Mouse (Mus musculus) forebrain, embryonic 12.5 days (tissue): ENCODE data around the gene Syne1. TPM values are rescaled to one million over a fixed set of nuclear protein-coding genes. Genes with fewer than 3 reads are reported as not detected.

Experiments used
- ATAC-seq: fragments of 200-750 bp; cut with Nextera tagmentation; 2 replicates; pipeline ENCODE4 v1.8.0; 2017; ENCODE audit warnings: moderate TSS enrichment; ENCODE audit not compliant: low FRiP score
- H3K27ac ChIP-seq: fragments of 300-500 bp; sonication (generic); 2 replicates; pipeline ENCODE4 v1.5.1; 2016; ENCODE audit warnings: mild to moderate bottlenecking
- H3K27me3 ChIP-seq: fragments of 300-500 bp; sonication (generic); 2 replicates; pipeline ENCODE4 v1.6.1; 2016; ENCODE audit warnings: mild to moderate bottlenecking
- H3K36me3 ChIP-seq: fragments of 300-500 bp; sonication (generic); replicated peaks from 2 replicates; pipeline ENCODE4 v1.6.1; 2016; ENCODE audit warnings: mild to moderate bottlenecking
- H3K4me1 ChIP-seq: fragments of 300-500 bp; sonication (generic); 2 replicates; pipeline ENCODE4 v1.6.1; 2016
- H3K4me2 ChIP-seq: fragments of 300-500 bp; sonication (generic); 2 replicates; pipeline ENCODE4 v1.6.1; 2016; ENCODE audit warnings: mild to moderate bottlenecking, moderate library complexity
- H3K4me3 ChIP-seq: fragments of 300-500 bp; sonication (generic); replicated peaks from 2 replicates; pipeline ENCODE4 v1.5.1; 2016; ENCODE audit warnings: mild to moderate bottlenecking
- H3K9ac ChIP-seq: fragments of 300-500 bp; sonication (generic); 2 replicates; pipeline ENCODE4 v1.6.1; 2016; ENCODE audit warnings: mild to moderate bottlenecking
- H3K9me3 ChIP-seq: fragments of 300-500 bp; sonication (generic); 2 replicates; pipeline ENCODE4 v1.6.1; 2016
- WGBS: fragments of 180-500 bp; shearing (Covaris S2); methylation state at CpG from one replicate; pipeline ENCODE4 v1.1.7; 2016; 5-methylcytosine and 5-hydroxymethylcytosine counted together
- polyA plus RNA-seq: library from polyadenylated mRNA; unstranded; fragments of >200 nt; fragmentation: Nextera tagmentation; extraction: Ambion mirVana; gene quantifications from 2 replicates; pipeline ENCODE4 v1.2.1, GENCODE M21; 2016

The Syne1 gene
- polyA plus RNA-seq, 1 experiment from 2014 or later: 3.2 TPM

DNA sequence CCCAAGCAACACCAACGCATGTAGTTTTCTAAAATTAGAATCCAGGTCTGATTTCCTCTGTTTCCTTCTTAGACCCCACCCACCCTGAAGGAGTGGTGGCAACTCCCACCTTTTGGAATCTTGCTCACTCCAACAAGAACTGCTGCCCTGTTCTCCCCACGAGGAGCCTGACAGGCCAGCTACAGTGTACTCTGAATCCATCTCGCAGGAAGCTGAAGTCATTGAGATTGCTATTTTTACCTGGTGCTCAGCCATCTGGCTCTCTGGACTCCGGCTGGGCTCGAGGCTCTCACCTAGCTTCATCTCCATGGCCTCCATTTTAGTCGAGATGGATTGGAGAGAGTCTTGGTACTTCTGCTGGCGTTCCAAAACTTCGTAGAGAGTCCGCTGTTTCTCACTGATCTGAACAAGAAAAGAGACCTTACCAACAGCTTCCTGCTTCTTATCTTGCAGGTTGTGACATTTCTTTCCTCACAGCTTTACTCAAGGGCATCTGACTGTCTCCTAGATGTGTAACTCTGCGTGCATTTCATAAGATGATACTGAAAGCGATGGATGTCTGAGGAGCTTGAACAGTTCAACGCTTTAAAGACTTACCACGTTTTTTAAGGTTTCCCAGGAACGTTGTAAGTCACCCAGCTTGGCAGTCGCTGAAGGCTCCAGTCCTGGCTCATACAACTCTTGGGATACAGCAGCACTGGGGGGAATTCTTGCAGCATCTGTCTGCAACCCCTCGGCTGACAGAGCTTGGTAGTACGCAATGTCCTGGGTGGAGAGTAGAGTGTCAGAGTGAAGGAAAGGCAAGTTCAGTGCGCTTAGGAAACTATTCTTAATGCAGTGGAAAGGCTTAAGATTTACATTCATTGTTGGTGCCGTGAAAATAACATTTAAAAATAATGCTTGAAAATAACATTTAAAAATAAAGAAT is 365.9 kb downstream of the Syne1 start:
- Histone ChIP-seq H3K9ac (no peak overlapping the region), H3K36me3 (no peaks in the 10 kb centered on the region), H3K4me1 (no peaks in the 10 kb centered on the region), H3K27me3 (no peaks in the 10 kb centered on the region), H3K27ac (no peak overlapping the region), H3K9me3 (no peaks in the 10 kb centered on the region), H3K4me2 (no peak overlapping the region), H3K4me3 (no peak overlapping the region)
- 86% methylated on average over 19 of the region's 19 CpGs for WGBS
- no peak for ATAC-seq

DNA sequence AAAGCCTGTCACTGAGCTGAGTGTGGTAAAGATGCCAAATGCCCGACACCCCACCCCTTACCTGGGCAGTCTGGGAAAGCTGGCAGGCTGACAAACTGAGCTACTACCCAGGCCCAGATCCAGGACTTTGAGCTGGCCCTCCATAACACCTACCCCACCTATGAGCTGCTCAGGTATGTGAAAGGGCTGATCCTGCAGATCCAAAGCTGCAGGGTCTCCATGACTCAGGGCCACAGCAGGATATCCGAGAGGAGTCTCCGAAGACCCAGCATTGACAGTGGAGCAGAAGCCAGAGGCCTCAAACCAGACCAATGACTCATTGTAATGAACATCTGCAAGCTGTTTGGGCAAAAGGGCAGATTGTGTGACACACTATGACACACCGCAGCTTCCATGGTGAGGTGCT is 369.5 kb downstream of the Syne1 start:
- H3K4me2 ChIP-seq: no peak overlapping the region
- WGBS: 92% methylated on average over 4 of the region's 4 CpGs
- no peaks in the 10 kb centered on the region for H3K27me3 ChIP-seq
- no peak for ATAC-seq
- no peaks in the 10 kb centered on the region for H3K36me3 ChIP-seq
- no peak overlapping the region for H3K9ac ChIP-seq
- H3K27ac ChIP-seq: no peak overlapping the region
- H3K4me1 ChIP-seq: no peaks in the 10 kb centered on the region
- H3K4me3 ChIP-seq: no peak overlapping the region
- H3K9me3 ChIP-seq: no peaks in the 10 kb centered on the region

DNA sequence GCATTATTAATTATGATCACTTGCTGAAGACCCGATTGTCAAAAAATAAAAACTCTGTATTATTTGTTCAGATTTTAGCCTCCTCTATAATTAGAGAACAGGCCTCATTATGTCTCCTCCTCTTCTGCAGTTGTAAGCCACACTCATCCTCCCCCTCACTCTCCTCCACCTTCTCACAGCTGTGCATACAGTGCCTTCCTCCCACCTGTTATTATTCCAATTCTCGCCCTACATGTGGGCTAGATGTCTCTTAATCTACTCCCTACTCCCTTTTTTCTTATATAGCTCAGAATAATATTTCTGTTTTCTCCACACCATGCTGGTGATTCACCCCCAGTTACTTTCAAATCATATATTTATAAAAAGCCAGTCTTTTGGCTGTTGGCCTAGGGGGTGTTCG is 371.4 kb downstream of the Syne1 start:
- Histone ChIP-seq H3K4me2 (no peak overlapping the region), H3K4me1 (no peaks in the 10 kb centered on the region), H3K27ac (no peak overlapping the region), H3K27me3 (no peaks in the 10 kb centered on the region), H3K9ac (no peak overlapping the region), H3K9me3 (no peaks in the 10 kb centered on the region), H3K4me3 (no peak overlapping the region), H3K36me3 (no peaks in the 10 kb centered on the region)
- WGBS: 87% methylated on average over 3 of the region's 3 CpGs
- ATAC-seq: no peak

DNA sequence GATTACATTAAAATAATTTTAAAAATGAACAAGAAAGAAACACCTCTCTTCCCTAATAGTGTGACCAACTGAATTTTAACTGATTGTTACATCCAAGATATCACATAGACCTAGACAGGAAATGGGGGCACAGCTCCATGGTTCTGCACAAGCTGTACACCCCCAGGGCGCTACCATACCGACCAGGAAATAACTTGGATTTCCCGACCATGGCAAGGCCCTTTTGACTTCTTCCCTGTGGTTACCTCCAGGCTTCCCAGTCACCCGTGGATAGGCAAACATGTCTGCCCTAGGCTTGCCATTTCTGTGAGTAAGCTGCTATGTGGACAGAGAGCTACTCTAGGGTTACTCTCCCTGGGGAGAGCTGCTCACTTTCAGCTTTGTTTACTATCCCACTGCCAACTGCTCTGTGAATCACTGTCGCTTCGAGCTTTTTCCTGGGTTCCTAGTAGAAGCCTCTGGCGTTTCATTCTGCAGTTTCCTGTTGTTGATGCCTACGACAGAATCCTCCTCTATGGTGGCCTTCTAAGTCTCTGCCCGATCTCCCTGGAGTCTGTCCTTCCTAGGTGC is 373.8 kb downstream of the Syne1 start:
- no peak overlapping the region for H3K9ac ChIP-seq
- ATAC-seq: no peak
- H3K36me3 ChIP-seq: no peaks in the 10 kb centered on the region
- H3K9me3 ChIP-seq: no peaks in the 10 kb centered on the region
- no peak overlapping the region for H3K4me2 ChIP-seq
- no peaks in the 10 kb centered on the region for H3K27me3 ChIP-seq
- H3K4me1 ChIP-seq: no peaks in the 10 kb centered on the region
- WGBS: 76% methylated on average over 9 of the region's 9 CpGs
- no peak overlapping the region for H3K27ac ChIP-seq
- no peak overlapping the region for H3K4me3 ChIP-seq

DNA sequence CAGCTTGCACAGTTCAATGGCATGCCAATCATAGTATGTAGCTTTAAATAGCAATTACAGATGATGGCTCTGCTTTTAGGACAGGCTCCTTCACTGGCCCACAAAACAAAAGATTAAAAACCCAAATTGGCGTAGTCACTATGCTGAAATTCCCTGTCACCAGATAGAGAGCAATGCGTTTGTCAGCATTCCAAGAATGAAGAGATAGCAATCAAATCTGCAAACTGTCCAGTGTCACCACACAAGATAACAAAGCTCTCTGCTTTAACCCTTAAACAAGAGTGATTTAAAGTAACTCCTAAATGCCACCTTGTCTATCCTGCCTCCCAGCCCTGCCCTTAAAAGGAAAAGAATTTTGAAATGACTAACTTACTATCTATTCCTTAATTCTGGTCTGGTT is 374.9 kb downstream of the Syne1 start:
- ATAC-seq: no peak
- no peak overlapping the region for H3K9ac ChIP-seq
- H3K27me3 ChIP-seq: no peaks in the 10 kb centered on the region
- H3K4me2 ChIP-seq: no peak overlapping the region
- no peaks in the 10 kb centered on the region for H3K4me1 ChIP-seq
- H3K9me3 ChIP-seq: no peaks in the 10 kb centered on the region
- no peaks in the 10 kb centered on the region for H3K36me3 ChIP-seq
- no peak overlapping the region for H3K27ac ChIP-seq
- 56% methylated on average over 2 of the region's 2 CpGs for WGBS
- no peak overlapping the region for H3K4me3 ChIP-seq

DNA sequence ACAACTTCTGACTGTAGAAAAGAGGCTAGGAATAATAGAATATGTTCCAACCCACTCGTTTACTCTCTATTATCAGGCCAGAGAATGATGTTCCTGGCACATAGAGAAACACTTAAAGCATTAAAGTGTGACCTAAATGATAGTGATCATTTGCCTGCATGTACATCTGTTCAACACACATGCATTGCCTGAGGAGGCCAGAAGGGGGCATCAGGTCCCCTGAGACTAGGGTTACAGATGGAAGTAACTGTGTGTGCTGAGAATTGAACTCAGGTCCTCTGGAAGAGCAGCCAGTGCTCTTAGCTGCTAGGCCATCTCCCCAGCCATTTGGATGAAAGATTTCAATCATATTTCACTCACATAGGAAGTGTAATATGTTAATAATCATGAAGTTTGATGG is 380.9 kb downstream of the Syne1 start:
- H3K9me3 ChIP-seq: no peaks in the 10 kb centered on the region
- no peak overlapping the region for H3K27ac ChIP-seq
- no peak overlapping the region for H3K9ac ChIP-seq
- no peak overlapping the region for H3K4me2 ChIP-seq
- H3K4me1 ChIP-seq: no peaks in the 10 kb centered on the region
- WGBS: 59% methylated on average over 1 of the region's 1 CpGs
- H3K36me3 ChIP-seq: no peaks in the 10 kb centered on the region
- no peak for ATAC-seq
- H3K4me3 ChIP-seq: no peak overlapping the region
- no peaks in the 10 kb centered on the region for H3K27me3 ChIP-seq

DNA sequence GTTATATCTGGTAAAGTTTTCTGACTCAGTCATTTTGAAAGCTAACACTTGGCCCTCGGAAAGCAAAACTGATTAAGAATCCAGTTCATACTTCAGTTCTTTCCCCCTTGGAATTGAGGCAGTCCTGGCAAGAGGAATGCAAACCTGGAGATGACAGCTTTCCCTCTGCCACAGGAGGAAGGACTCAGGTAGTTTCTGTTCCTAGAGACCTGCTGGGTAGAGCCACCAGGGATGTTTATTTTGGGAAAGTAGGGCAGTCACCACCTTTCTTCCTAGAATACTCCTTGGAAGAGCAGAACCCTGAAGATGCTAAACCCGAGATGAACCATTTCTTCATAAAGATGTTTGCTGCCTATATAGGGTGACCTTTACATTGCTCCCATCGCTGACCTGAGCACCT is 383.8 kb downstream of the Syne1 start:
- WGBS: 79% methylated on average over 3 of the region's 3 CpGs
- no peak for ATAC-seq
- H3K4me2 ChIP-seq: no peak overlapping the region
- H3K9me3 ChIP-seq: no peaks in the 10 kb centered on the region
- H3K27me3 ChIP-seq: no peaks in the 10 kb centered on the region
- H3K4me3 ChIP-seq: no peak overlapping the region
- H3K9ac ChIP-seq: no peak overlapping the region
- no peak overlapping the region for H3K27ac ChIP-seq
- H3K36me3 ChIP-seq: no peaks in the 10 kb centered on the region
- no peaks in the 10 kb centered on the region for H3K4me1 ChIP-seq

DNA sequence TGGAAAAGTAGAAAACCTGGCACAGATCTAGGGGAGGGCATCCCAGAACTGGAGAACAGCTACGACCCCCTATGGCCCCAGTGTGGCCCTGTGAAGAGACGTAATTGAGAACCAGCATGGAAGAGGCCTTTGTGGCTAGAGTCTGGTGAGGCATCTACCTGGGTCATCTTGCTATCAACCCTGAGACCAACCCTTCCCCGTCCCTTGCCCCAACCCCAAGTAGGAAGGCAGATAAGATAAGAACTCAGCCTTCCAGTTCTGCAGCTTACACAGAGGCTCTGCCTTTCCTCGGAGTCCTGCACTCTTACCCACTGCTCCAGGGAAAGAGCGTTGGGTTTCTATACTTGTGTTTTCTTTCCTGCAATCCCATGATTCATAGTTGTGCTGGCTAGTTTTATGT is 385.8 kb downstream of the Syne1 start:
- H3K27me3 ChIP-seq: no peaks in the 10 kb centered on the region
- no peak overlapping the region for H3K9ac ChIP-seq
- 84% methylated on average over 5 of the region's 5 CpGs for WGBS
- no peak for ATAC-seq
- no peaks in the 10 kb centered on the region for H3K36me3 ChIP-seq
- H3K4me1 ChIP-seq: no peaks in the 10 kb centered on the region
- no peak overlapping the region for H3K4me3 ChIP-seq
- H3K4me2 ChIP-seq: no peak overlapping the region
- no peaks in the 10 kb centered on the region for H3K9me3 ChIP-seq
- no peak overlapping the region for H3K27ac ChIP-seq

DNA sequence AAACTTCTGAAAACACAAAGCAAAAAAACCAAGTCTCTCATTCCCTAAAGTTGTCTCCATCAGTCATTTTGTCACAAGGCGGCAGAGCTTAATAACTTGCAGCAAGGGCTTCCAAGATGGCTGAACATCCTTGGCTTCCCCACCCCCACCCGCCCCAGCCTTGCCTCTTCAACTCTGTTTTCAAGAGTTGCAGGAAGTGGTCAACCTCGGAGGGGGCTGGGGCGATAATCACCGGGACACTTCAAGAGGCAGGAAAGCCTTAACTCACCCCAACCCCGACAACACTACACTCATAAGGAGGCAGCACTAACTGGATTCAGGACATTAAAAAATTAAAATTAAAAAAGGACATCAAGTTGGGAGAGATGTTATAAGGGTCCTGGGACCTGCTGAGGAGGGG is 387.5 kb downstream of the Syne1 start:
- no peak overlapping the region for H3K9ac ChIP-seq
- 71% methylated on average over 6 of the region's 6 CpGs for WGBS
- H3K36me3 ChIP-seq: no peaks in the 10 kb centered on the region

DNA sequence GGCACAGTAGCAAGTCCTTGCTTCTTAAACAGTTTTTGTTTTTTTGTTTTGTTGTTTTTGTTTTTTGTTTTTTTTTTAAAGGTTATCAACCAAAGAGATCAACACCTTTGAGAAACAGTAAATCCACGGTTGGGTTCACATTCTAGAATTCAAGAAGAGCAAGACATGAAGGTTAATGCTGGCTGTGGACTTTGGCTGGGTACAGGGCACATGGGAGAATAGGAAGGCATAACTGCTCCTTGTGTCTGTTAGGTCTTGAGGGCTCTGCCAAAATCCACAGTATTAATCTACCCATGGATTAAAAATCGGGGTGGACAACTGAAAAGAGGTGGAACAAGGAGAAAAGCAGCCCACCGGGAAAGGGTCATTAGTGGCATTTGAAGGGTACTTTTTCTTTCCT is 388.0 kb downstream of the Syne1 start:
- Histone ChIP-seq H3K4me2 (no peak overlapping the region), H3K27ac (no peak overlapping the region)

More for the DNA sequence above, 387.5 kb downstream of the Syne1 start:
- Histone ChIP-seq H3K4me2 (no peak overlapping the region), H3K4me3 (no peak overlapping the region), H3K27ac (no peak overlapping the region), H3K27me3 (no peaks in the 10 kb centered on the region), H3K9me3 (no peaks in the 10 kb centered on the region), H3K4me1 (no peaks in the 10 kb centered on the region)
- no peak for ATAC-seq

DNA sequence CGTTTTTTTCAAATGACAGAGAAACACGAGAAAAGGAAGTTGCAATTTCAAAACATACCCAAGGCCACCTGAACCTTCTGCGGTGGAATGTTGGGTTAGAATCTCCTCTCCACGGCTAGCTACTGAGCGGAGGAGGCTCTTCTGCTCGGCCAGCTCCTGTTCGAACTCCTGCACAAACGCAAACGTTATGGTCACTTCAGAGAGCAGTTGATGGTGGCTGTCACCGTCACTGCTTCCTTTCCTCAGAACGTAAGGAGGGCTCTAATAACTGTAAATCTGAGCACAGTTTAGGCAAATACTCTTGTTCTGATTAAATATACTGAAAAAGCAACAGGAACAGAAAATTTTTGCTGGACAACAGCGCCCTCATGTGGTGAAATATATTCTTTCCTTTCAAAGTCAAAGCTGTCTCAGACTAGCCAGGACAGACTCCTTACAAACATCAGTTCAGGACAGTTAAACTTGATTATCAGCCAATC is 389.8 kb downstream of the Syne1 start:
- no peaks in the 10 kb centered on the region for H3K27me3 ChIP-seq
- H3K36me3 ChIP-seq: no peaks in the 10 kb centered on the region
- peak; percentile 33; the same call in 1 of the 2 replicates for ATAC-seq
- no peak overlapping the region for H3K9ac ChIP-seq
- no peak overlapping the region for H3K27ac ChIP-seq
- H3K4me1 ChIP-seq: no peaks in the 10 kb centered on the region
- no peak overlapping the region for H3K4me3 ChIP-seq
- H3K9me3 ChIP-seq: no peaks in the 10 kb centered on the region
- no peak overlapping the region for H3K4me2 ChIP-seq
- WGBS: 58% methylated on average over 12 of the region's 12 CpGs

More for the DNA sequence above, 388.0 kb downstream of the Syne1 start:
- 73% methylated on average over 3 of the region's 3 CpGs for whole genome bisulfite sequencing
- H3K9ac ChIP-seq: no peak overlapping the region
- no peak overlapping the region for H3K4me3 ChIP-seq
- H3K9me3 ChIP-seq: no peaks in the 10 kb centered on the region
- no peak for ATAC-seq
- no peaks in the 10 kb centered on the region for H3K4me1 ChIP-seq
- H3K27me3 ChIP-seq: no peaks in the 10 kb centered on the region
- no peaks in the 10 kb centered on the region for H3K36me3 ChIP-seq

DNA sequence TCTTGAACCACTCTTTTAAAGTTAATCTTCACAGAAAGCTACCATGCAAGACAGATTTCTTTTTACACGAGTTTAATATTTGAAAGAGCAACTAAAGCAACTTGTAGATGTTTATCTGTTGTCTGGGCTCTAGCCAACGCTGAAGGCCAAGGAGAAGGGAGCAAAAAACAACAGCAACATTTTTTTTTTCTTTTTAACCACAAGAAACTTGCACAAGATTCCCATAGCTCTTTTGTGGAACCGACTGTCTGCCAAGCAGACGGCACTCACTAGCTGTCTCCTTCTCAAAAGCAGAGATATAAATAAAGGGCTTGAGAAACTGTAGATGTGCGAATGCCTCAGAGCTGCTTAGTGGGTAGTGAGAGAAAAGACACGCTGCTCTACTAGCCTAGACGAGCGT is 391.6 kb downstream of the Syne1 start:
- H3K4me3 ChIP-seq: no peak overlapping the region
- no peak overlapping the region for H3K4me2 ChIP-seq
- H3K9me3 ChIP-seq: no peaks in the 10 kb centered on the region
- no peak overlapping the region for H3K9ac ChIP-seq
- H3K27ac ChIP-seq: no peak overlapping the region
- no peaks in the 10 kb centered on the region for H3K36me3 ChIP-seq
- H3K27me3 ChIP-seq: no peaks in the 10 kb centered on the region
- no peaks in the 10 kb centered on the region for H3K4me1 ChIP-seq
- ATAC-seq: no peak
- 78% methylated on average over 8 of the region's 8 CpGs for WGBS

DNA sequence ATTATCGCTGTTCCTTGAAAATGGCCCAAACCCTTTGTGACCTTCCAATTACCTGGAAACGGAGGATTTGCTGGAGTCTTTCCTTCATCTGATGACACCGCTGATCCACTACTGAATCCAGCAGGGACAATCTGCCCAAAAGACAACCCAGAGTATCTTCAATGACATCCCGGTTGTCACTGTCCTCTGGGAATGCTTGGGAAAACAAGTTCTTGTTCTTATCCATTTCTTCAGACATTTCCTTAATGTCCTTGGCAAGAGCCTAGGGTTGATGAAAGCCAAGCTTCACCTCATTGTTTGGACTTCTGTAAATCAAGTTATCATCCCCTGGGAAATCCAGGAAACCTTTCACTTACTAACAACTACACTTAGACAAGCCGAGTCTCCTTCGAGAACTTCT is 398.2 kb downstream of the Syne1 start:
- Histone ChIP-seq H3K9ac (no peak overlapping the region), H3K9me3 (no peaks in the 10 kb centered on the region), H3K4me2 (no peak overlapping the region), H3K4me1 (no peaks in the 10 kb centered on the region), H3K4me3 (no peak overlapping the region), H3K27ac (no peak overlapping the region), H3K36me3 (no peaks in the 10 kb centered on the region), H3K27me3 (no peaks in the 10 kb centered on the region)
- 96% methylated on average over 6 of the region's 6 CpGs for WGBS
- ATAC-seq: no peak
